Comparison of ENCODE assay signal across 8 mouse cellular contexts in the genomic region with DNA sequence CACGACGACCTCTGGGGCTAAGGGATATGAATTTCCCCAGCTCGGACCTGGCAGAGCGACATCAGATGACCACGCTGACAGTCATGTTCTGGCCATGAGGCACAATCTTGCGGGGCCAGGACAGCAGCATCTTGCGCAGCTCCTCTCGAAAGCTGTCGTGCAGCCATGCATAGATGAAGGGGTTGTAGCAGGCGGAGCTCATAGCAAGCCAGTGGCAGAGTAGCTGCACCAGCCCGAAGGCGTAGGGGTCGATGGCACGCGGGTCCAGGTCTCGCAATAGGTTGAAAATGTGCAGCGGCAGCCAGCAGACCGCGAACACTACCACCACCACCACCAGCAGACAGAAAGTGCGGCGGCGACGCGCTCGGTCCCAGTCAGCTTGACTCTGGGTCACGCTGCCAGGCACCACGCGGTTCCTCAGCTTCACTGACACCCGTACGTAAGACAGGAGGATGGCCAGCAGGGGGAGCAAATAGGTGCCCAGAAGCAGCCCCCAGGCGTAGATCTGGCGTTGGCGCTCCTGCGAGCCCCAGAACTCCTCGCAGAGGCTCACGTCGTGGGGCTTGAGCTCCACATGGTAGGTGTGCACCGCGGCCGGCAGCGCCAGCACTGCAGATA. TPM values are rescaled to one million over a fixed set of nuclear protein-coding genes. Genes with fewer than 3 reads are reported as not detected.
DNase-seq lines count a peak whose midpoint lies in the region; ATAC-seq and TF ChIP-seq lines count a peak whose summit lies in the region.

No protein-coding gene starts in this region.

- H3K36me3 ChIP-seq in embryonic facial prominence, embryonic 15.5 days = no peaks in the 10 kb centered on the region
- no peaks in the 10 kb centered on the region for H3K36me3 ChIP-seq in heart, embryonic 16.5 days (ENCODE audit: control insufficient read depth, insufficient read depth)
- H3K36me3 ChIP-seq in liver, embryonic 16.5 days (ENCODE audit: control insufficient read depth, insufficient read depth) = no peaks in the 10 kb centered on the region
- H3K36me3 ChIP-seq in neural tube, embryonic 13.5 days = no peaks in the 10 kb centered on the region
- H3K36me3 ChIP-seq in testis, adult 2 months (ENCODE audit: control insufficient read depth, insufficient read depth, low read length) = no peaks in the 10 kb centered on the region

- no peaks in the 10 kb centered on the region for H3K9me3 ChIP-seq in embryonic facial prominence, embryonic 15.5 days (replicated peaks)
- H3K9me3 ChIP-seq in heart, embryonic 16.5 days (replicated peaks; ENCODE audit: control insufficient read depth, low read length) = no peaks in the 10 kb centered on the region
- no peaks in the 10 kb centered on the region for H3K9me3 ChIP-seq in liver, embryonic 16.5 days (replicated peaks; ENCODE audit: control insufficient read depth, low read length)
- no peaks in the 10 kb centered on the region for H3K9me3 ChIP-seq in neural tube, embryonic 13.5 days

- TF ChIP-seq CTCF in bone marrow macrophage, adult 2 months (IDR thresholded peaks at IDR 0.05; ENCODE audit: low read depth, low read length) = 0 out of 2 replicates have a peak, but pooled peaks have one; percentile 30
- TF ChIP-seq CTCF in testis, adult 2 months (IDR thresholded peaks at IDR 0.05; ENCODE audit: control insufficient read depth, insufficient read depth, insufficient replicate concordance, low read depth, low read length) = peak; percentile 56; the same call in 1 of the 2 replicates

- H3K4me1 ChIP-seq in bone marrow macrophage, adult 2 months (ENCODE audit: control insufficient read depth, insufficient read depth, low read length) = peaks cover 14% of the 10 kb centered on the region
- peaks cover 17% of the 10 kb centered on the region for H3K4me1 ChIP-seq in embryonic facial prominence, embryonic 15.5 days
- peaks cover 14% of the 10 kb centered on the region for H3K4me1 ChIP-seq in heart, embryonic 16.5 days (ENCODE audit: control insufficient read depth, insufficient read depth, low read length)
- no peaks in the 10 kb centered on the region for H3K4me1 ChIP-seq in liver, embryonic 16.5 days (ENCODE audit: control insufficient read depth, low read depth, low read length)
- H3K4me1 ChIP-seq in neural tube, embryonic 13.5 days (replicated peaks) = peaks cover 30% of the 10 kb centered on the region
- peaks cover 8% of the 10 kb centered on the region for H3K4me1 ChIP-seq in testis, adult 2 months (ENCODE audit: control insufficient read depth, insufficient read depth, low read length)

- H3K27ac ChIP-seq in bone marrow macrophage, adult 2 months (ENCODE audit: insufficient read depth, low read depth, low read length) = no peak overlapping the region
- no peak overlapping the region for H3K27ac ChIP-seq in embryonic facial prominence, embryonic 15.5 days (replicated peaks)
- H3K27ac ChIP-seq in heart, embryonic 16.5 days (ENCODE audit: low read length) = no peak overlapping the region
- H3K27ac ChIP-seq in liver, embryonic 16.5 days (ENCODE audit: low read length) = no peak overlapping the region
- H3K27ac ChIP-seq in neural tube, embryonic 13.5 days (replicated peaks) = no peak overlapping the region
- H3K27ac ChIP-seq in testis, adult 2 months (ENCODE audit: control insufficient read depth, insufficient read depth, low read depth, low read length) = no peak overlapping the region

- H3K4me3 ChIP-seq in bone marrow macrophage, adult 2 months (ENCODE audit: insufficient read depth, low read length) = peak overlapping the region; percentile 43
- H3K4me3 ChIP-seq in embryonic facial prominence, embryonic 15.5 days (replicated peaks) = peak overlapping the region; percentile 25
- peak overlapping the region; percentile 31 for H3K4me3 ChIP-seq in heart, embryonic 16.5 days (ENCODE audit: low read length)
- H3K4me3 ChIP-seq in liver, embryonic 16.5 days (ENCODE audit: low read depth, low read length) = no peak overlapping the region
- peak overlapping the region; percentile 36 for H3K4me3 ChIP-seq in neural tube, embryonic 13.5 days
- H3K4me3 ChIP-seq in testis, adult 2 months (ENCODE audit: control insufficient read depth, low read depth, low read length) = peak overlapping the region; percentile 30

- peak; percentile 58 for DNase-seq in CD4-positive helper T cell, adult 2 months (ENCODE audit: low read depth, low spot score)
- peak; percentile 59 for DNase-seq in kidney, postnatal 14 days

- 2% methylated on average over 41 of the region's 41 CpGs for WGBS in embryonic facial prominence, embryonic 15.5 days
- WGBS in heart, embryonic 16.5 days = 4% methylated on average over 41 of the region's 41 CpGs
- WGBS in liver, embryonic 16.5 days (ENCODE audit: insufficient replicate concordance) = 3% methylated on average over 41 of the region's 41 CpGs
- WGBS in neural tube, embryonic 13.5 days = 3% methylated on average over 41 of the region's 41 CpGs

- H3K4me2 ChIP-seq in embryonic facial prominence, embryonic 15.5 days (replicated peaks) = peak overlapping the region; percentile 42
- H3K4me2 ChIP-seq in heart, embryonic 16.5 days (ENCODE audit: low read depth, low read length) = peak overlapping the region; percentile 60
- H3K4me2 ChIP-seq in liver, embryonic 16.5 days (ENCODE audit: low read depth, low read length) = peak overlapping the region; percentile 18; the same call in 1 of the 2 replicates
- H3K4me2 ChIP-seq in neural tube, embryonic 13.5 days = peak overlapping the region; percentile 66

- no peak for ATAC-seq in embryonic facial prominence, embryonic 15.5 days (ENCODE audit: insufficient number of reproducible peaks, low FRiP score, low TSS enrichment, low read depth)
- ATAC-seq in heart, embryonic 16.5 days (replicated peaks; ENCODE audit: extremely low read depth, insufficient read depth, low FRiP score) = 0 out of 2 replicates have a peak, but pooled peaks have one; percentile 58
- ATAC-seq in liver, embryonic 16.5 days (ENCODE audit: low read depth) = peak; percentile 19; the same call in 1 of the 2 replicates
- peak; percentile 80 for ATAC-seq in neural tube, embryonic 13.5 days (ENCODE audit: low read depth)

- no peak for TF ChIP-seq POLR2A in bone marrow macrophage, adult 2 months (IDR thresholded peaks at IDR 0.05; ENCODE audit: borderline replicate concordance, low read depth, low read length)
- no peak for TF ChIP-seq POLR2A in testis, adult 2 months (IDR thresholded peaks at IDR 0.05; ENCODE audit: control insufficient read depth, low read depth, low read length)

- no peak overlapping the region for H3K9ac ChIP-seq in embryonic facial prominence, embryonic 15.5 days
- no peak overlapping the region for H3K9ac ChIP-seq in heart, embryonic 16.5 days (ENCODE audit: low read length)
- H3K9ac ChIP-seq in liver, embryonic 16.5 days (ENCODE audit: low read depth, low read length) = no peak overlapping the region
- peak overlapping the region; percentile 59; the same call in 1 of the 2 replicates for H3K9ac ChIP-seq in neural tube, embryonic 13.5 days

- peaks cover 43% of the 10 kb centered on the region for H3K27me3 ChIP-seq in embryonic facial prominence, embryonic 15.5 days
- H3K27me3 ChIP-seq in heart, embryonic 16.5 days (ENCODE audit: control insufficient read depth, insufficient read depth, low read length) = peaks cover 40% of the 10 kb centered on the region
- peaks cover 25% of the 10 kb centered on the region for H3K27me3 ChIP-seq in liver, embryonic 16.5 days (ENCODE audit: control insufficient read depth, insufficient read depth, low read depth, low read length)
- H3K27me3 ChIP-seq in neural tube, embryonic 13.5 days = peaks cover 61% of the 10 kb centered on the region
- no peaks in the 10 kb centered on the region for H3K27me3 ChIP-seq in testis, adult 2 months (ENCODE audit: control insufficient read depth, insufficient read depth, low read length)

RNA-seq across cellular contexts. Expression of gene Prlhr, which starts 1.0 kb away (rescaled TPM):
- not detected in 2 replicates for polyA plus RNA-seq in bone marrow macrophage, adult 2 months (2012; ENCODE audit: insufficient read depth, insufficient read length, missing spikeins)
- not detected in 2 replicates for polyA plus RNA-seq in embryonic facial prominence, embryonic 15.5 days (2015; fragmentation: Nextera tagmentation; extraction: Ambion mirVana)
- not detected in 2 replicates for polyA plus RNA-seq in heart, embryonic 16.5 days (2015; fragmentation: Nextera tagmentation; extraction: Ambion mirVana)
- not detected in 2 replicates for polyA plus RNA-seq in liver, embryonic 16.5 days (2015; fragmentation: Nextera tagmentation; extraction: Ambion mirVana)
- polyA plus RNA-seq in neural tube, embryonic 13.5 days (2015; fragmentation: Nextera tagmentation; extraction: Ambion mirVana) = not detected in 2 replicates
- polyA plus RNA-seq in testis, adult 2 months (2012; rRNA removed) = not detected in 2 replicates
